Mouse (Mus musculus): ENCODE measurements around the gene Cdk14. TPM values are rescaled to one million over a fixed set of nuclear protein-coding genes. Genes with fewer than 3 reads are reported as not detected.

The Cdk14 gene
- polyA plus RNA-seq (2012; fragmentation: generic; extraction: Trizol): 11.2 TPM

GRCm38 (mm10) chr5:5419992-5420455 lies at the start of gene Cdk14:
Cdk14 (minus strand) TSS chr5:5420312.
- Histone ChIP-seq H3K27me3 (ENCODE audit: control insufficient read depth, insufficient read depth, insufficient read length) (no peaks in the 10 kb centered on the region), H3K4me3 (peak within 1 kb of the TSS; percentile 33), H3K79me2 (ENCODE audit: control insufficient read depth, insufficient read depth) (no peaks in the 10 kb centered on the region), H3K4me2 (ENCODE audit: low read depth) (peak within 1 kb of the TSS; percentile 82), H3K36me3 (ENCODE audit: control insufficient read depth, insufficient read depth) (no peaks in the 10 kb centered on the region), H3ac (ENCODE audit: control insufficient read depth, insufficient read length) (peak within 1 kb of the TSS; percentile 68)
- TF ChIP-seq SRF (IDR thresholded peaks at IDR 0.05; ENCODE audit: control insufficient read depth, insufficient read length, low read depth) (no peak), POLR2AphosphoS2 (IDR thresholded peaks at IDR 0.05; ENCODE audit: insufficient read length, low read depth) (peak; percentile 77), POLR2A (IDR thresholded peaks at IDR 0.05; ENCODE audit: insufficient read length, low read depth) (peak; percentile 80)

- H3K79me2 ChIP-seq (ENCODE audit: control insufficient read depth, insufficient read depth): no peaks in the 10 kb centered on the region
- H3K27me3 ChIP-seq (ENCODE audit: control insufficient read depth, insufficient read depth, insufficient read length): no peaks in the 10 kb centered on the region
- TF ChIP-seq USF1 (IDR thresholded peaks at IDR 0.05; ENCODE audit: low read depth): no peak
- no peak for TF ChIP-seq MYOD1 (IDR thresholded peaks at IDR 0.05; ENCODE audit: control insufficient read depth in 1 of 3, insufficient read length in 2 of 3, low read depth in 2 of 3)
- no peak for TF ChIP-seq SRF (IDR thresholded peaks at IDR 0.05; ENCODE audit: control insufficient read depth, insufficient read length, low read depth)
- H3K36me3 ChIP-seq (ENCODE audit: control insufficient read depth, insufficient read depth): no peaks in the 10 kb centered on the region
- no peak overlapping the region for H3ac ChIP-seq (ENCODE audit: control insufficient read depth, insufficient read length)
- no peak overlapping the region for H3K4me2 ChIP-seq (ENCODE audit: low read depth)
- H3K4me3 ChIP-seq: no peak overlapping the region
Measured at GRCm38 (mm10) chr5:5465256-5465655, 45.1 kb upstream of the Cdk14 start.

DNA sequence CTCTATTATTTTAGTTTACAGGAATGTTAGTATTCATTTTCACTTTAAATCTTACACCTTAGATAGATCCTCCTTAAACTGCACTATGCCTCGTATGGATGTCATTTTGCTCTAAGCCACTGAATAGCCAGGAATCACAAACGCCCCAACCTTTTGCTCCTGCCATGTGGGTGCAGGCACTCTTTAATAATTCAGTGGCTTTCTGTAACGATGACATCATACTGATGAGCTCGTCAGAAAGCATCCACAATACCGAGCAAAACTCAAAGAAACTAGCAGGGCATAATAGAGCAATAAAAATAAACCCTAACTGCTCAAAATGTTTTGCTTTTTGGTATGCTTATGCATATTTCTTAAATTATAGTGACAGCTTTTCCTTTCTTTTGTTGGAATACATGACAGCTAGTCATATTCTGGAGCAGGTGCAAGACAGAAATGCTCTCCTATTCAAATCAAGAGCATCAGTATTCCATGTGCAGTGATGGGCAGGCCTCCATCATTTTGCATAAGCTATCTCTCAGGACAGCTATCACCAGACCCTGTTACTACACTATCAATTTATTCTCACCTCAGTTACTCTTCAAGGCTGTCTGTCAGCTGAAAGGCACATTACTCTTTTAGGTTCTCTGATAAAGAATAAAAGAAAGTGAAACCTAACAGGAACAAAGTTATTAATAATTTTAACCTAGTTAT lies 11.8 kb upstream of the Cdk14 start:
- no peak overlapping the region for H3K4me3 ChIP-seq

GRCm38 (mm10) chr5:5423723-5424171 lies 3.6 kb upstream of the Cdk14 start:
- Histone ChIP-seq H3K36me3 (ENCODE audit: control insufficient read depth, insufficient read depth) (no peaks in the 10 kb centered on the region), H3K27me3 (ENCODE audit: control insufficient read depth, insufficient read depth, insufficient read length) (no peaks in the 10 kb centered on the region), H3K79me2 (ENCODE audit: control insufficient read depth, insufficient read depth) (no peaks in the 10 kb centered on the region), H3K4me2 (ENCODE audit: low read depth) (peak overlapping the region; percentile 34), H3ac (ENCODE audit: control insufficient read depth, insufficient read length) (no peak overlapping the region), H3K4me3 (no peak overlapping the region)
- TF ChIP-seq CEBPB (IDR thresholded peaks at IDR 0.05; ENCODE audit: insufficient read depth, poor library complexity, severe bottlenecking): no peak
- no peak for TF ChIP-seq POLR2AphosphoS2 (IDR thresholded peaks at IDR 0.05; ENCODE audit: insufficient read length, low read depth)
- TF ChIP-seq E2F4 (IDR thresholded peaks at IDR 0.05; ENCODE audit: insufficient read depth): no peak

More for the DNA sequence above, 11.8 kb upstream of the Cdk14 start:
- Histone ChIP-seq H3K4me2 (ENCODE audit: low read depth) (peak overlapping the region; percentile 13), H3K36me3 (ENCODE audit: control insufficient read depth, insufficient read depth) (no peaks in the 10 kb centered on the region), H3K27me3 (ENCODE audit: control insufficient read depth, insufficient read depth, insufficient read length) (no peaks in the 10 kb centered on the region), H3K79me2 (ENCODE audit: control insufficient read depth, insufficient read depth) (no peaks in the 10 kb centered on the region), H3ac (ENCODE audit: control insufficient read depth, insufficient read length) (no peak overlapping the region)
- no peak for TF ChIP-seq REST (IDR thresholded peaks at IDR 0.05; ENCODE audit: insufficient read depth, insufficient read length)
- TF ChIP-seq E2F4 (IDR thresholded peaks at IDR 0.05; ENCODE audit: insufficient read depth): no peak
- no peak for TF ChIP-seq CEBPB (IDR thresholded peaks at IDR 0.05; ENCODE audit: insufficient read depth, poor library complexity, severe bottlenecking)
- no peak for TF ChIP-seq MYOD1 (IDR thresholded peaks at IDR 0.05; ENCODE audit: control insufficient read depth in 1 of 3, insufficient read length in 2 of 3, low read depth in 2 of 3)
- no peak for TF ChIP-seq MAX (IDR thresholded peaks at IDR 0.05; ENCODE audit: low read depth)
- no peak for TF ChIP-seq POLR2AphosphoS2 (IDR thresholded peaks at IDR 0.05; ENCODE audit: insufficient read length, low read depth)
- TF ChIP-seq TCF3 (IDR thresholded peaks at IDR 0.05; ENCODE audit: insufficient read length, low read depth): no peak
- TF ChIP-seq SRF (IDR thresholded peaks at IDR 0.05; ENCODE audit: control insufficient read depth, insufficient read length, low read depth): no peak
- no peak for TF ChIP-seq USF1 (IDR thresholded peaks at IDR 0.05; ENCODE audit: low read depth)
- TF ChIP-seq TCF12 (IDR thresholded peaks at IDR 0.05; ENCODE audit: insufficient read depth, poor library complexity, severe bottlenecking): no peak
- no peak for TF ChIP-seq MYOG (IDR thresholded peaks at IDR 0.05; ENCODE audit: control insufficient read depth in 1 of 3, insufficient read depth in 1 of 3, insufficient read length in 2 of 3, low read depth in 2 of 3)
- TF ChIP-seq POLR2A (IDR thresholded peaks at IDR 0.05; ENCODE audit: insufficient read length, low read depth): no peak

DNA sequence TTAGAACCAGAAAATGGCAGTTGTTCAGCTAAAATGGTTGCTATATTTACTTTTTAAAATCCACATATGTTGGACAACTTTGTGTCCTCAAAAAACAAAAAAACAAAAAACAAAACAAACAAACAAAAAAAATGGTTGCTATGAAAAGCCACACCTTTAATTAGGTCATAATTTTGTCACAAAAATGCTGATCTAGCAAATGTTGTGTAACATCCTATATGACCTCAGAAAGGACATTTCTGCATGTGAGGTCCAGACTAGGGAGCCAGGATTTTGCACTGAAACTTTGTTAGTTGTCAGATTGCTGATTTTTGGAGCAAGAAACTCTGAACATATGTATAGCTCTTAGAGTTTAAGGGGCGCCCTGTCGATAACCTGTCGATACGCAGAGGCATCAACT lies 3.0 kb upstream of the Cdk14 start:
- TF ChIP-seq TCF12 (IDR thresholded peaks at IDR 0.05; ENCODE audit: insufficient read depth, poor library complexity, severe bottlenecking): no peak
- TF ChIP-seq E2F4 (IDR thresholded peaks at IDR 0.05; ENCODE audit: insufficient read depth): no peak
- TF ChIP-seq SRF (IDR thresholded peaks at IDR 0.05; ENCODE audit: control insufficient read depth, insufficient read length, low read depth): no peak
- no peak for TF ChIP-seq CEBPB (IDR thresholded peaks at IDR 0.05; ENCODE audit: insufficient read depth, poor library complexity, severe bottlenecking)
- no peak for TF ChIP-seq REST (IDR thresholded peaks at IDR 0.05; ENCODE audit: insufficient read depth, insufficient read length)
- no peak for TF ChIP-seq POLR2AphosphoS2 (IDR thresholded peaks at IDR 0.05; ENCODE audit: insufficient read length, low read depth)
- no peak for TF ChIP-seq POLR2A (IDR thresholded peaks at IDR 0.05; ENCODE audit: insufficient read length, low read depth)
- no peak for TF ChIP-seq TCF3 (IDR thresholded peaks at IDR 0.05; ENCODE audit: insufficient read length, low read depth)
- no peak for TF ChIP-seq USF1 (IDR thresholded peaks at IDR 0.05; ENCODE audit: low read depth)
- TF ChIP-seq MYOG (IDR thresholded peaks at IDR 0.05; ENCODE audit: control insufficient read depth in 1 of 3, insufficient read depth in 1 of 3, insufficient read length in 2 of 3, low read depth in 2 of 3): no peak
- Histone ChIP-seq H3K4me3 (no peak overlapping the region), H3K4me2 (ENCODE audit: low read depth) (no peak overlapping the region), H3K27me3 (ENCODE audit: control insufficient read depth, insufficient read depth, insufficient read length) (no peaks in the 10 kb centered on the region), H3K36me3 (ENCODE audit: control insufficient read depth, insufficient read depth) (no peaks in the 10 kb centered on the region), H3ac (ENCODE audit: control insufficient read depth, insufficient read length) (no peak overlapping the region), H3K79me2 (ENCODE audit: control insufficient read depth, insufficient read depth) (no peaks in the 10 kb centered on the region)
